Mouse (Mus musculus): Measurements from ENCODE around the gene Trim61. TPM values are rescaled to one million over a fixed set of nuclear protein-coding genes. Genes with fewer than 3 reads are reported as not detected.
"Not testable (repeated sequence)": the region's sequence is repeated elsewhere in the genome, so short reads cannot be mapped to it uniquely, and the experiment has no call there.

Trim61 gene
- polyA plus RNA-seq, 1 experiment from 2014 or later: 0.15 TPM

GRCm38 (mm10) chr8:65028959-65029686 is 10.8 kb upstream of the Trim61 start:
- H3K9me3 ChIP-seq (ENCODE audit: control insufficient read depth, low read length): no peaks in the 10 kb centered on the region
- no peaks in the 10 kb centered on the region for H3K36me3 ChIP-seq (ENCODE audit: control insufficient read depth, insufficient read depth, low read length)
- ATAC-seq (replicated peaks; ENCODE audit: low FRiP score) (no peak), DNase-seq (ENCODE audit: low spot score) (no peak)
- H3K4me3 ChIP-seq (ENCODE audit: low read depth, low read length): no peak overlapping the region
- WGBS: 85% methylated on average over 12 of the region's 12 CpGs
- H3K9ac ChIP-seq (ENCODE audit: low read depth, low read length): no peak overlapping the region
- H3K27me3 ChIP-seq (replicated peaks; ENCODE audit: control insufficient read depth, insufficient read depth, low read length): no peaks in the 10 kb centered on the region
- no peak overlapping the region for H3K27ac ChIP-seq (ENCODE audit: low read depth, low read length)
- H3K4me1 ChIP-seq (replicated peaks; ENCODE audit: control insufficient read depth, insufficient read depth, low read length): no peaks in the 10 kb centered on the region
- H3K4me2 ChIP-seq: no peak overlapping the region

DNA sequence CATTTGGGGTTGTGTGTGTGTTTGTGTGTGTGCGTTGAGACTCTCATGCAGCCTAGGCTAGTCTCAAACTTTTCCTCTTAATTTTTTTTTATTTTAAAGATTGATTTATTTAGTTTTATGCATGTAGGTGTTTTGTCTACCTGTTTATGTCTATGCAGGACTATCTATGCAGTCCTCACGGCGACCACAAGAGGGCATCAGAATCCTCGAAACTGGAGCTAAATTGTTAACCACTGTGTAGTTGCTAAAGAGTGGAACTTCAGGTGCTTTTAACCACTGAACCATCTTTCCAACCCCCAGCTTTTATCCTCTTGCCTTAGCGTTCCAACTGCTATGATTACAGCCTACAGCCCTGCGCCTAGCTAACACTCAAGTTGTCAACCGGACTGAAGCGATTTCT is 4.2 kb upstream of the Trim61 start:
- Histone ChIP-seq H3K4me3 (ENCODE audit: low read depth, low read length) (no peak overlapping the region), H3K9me3 (ENCODE audit: control insufficient read depth, low read length) (no peaks in the 10 kb centered on the region), H3K36me3 (ENCODE audit: control insufficient read depth, insufficient read depth, low read length) (no peaks in the 10 kb centered on the region), H3K4me1 (replicated peaks; ENCODE audit: control insufficient read depth, insufficient read depth, low read length) (no peaks in the 10 kb centered on the region), H3K9ac (ENCODE audit: low read depth, low read length) (no peak overlapping the region), H3K27ac (ENCODE audit: low read depth, low read length) (no peak overlapping the region), H3K4me2 (no peak overlapping the region), H3K27me3 (replicated peaks; ENCODE audit: control insufficient read depth, insufficient read depth, low read length) (no peaks in the 10 kb centered on the region)
- ATAC-seq (replicated peaks; ENCODE audit: low FRiP score) (no peak; the same call in 1 of the 2 replicates), DNase-seq (ENCODE audit: low spot score) (no peak)
- WGBS: 48% methylated on average over 8 of the region's 8 CpGs

GRCm38 (mm10) chr8:65007616-65008015 is 10.7 kb downstream of the Trim61 start:
- WGBS: 75% methylated on average over 6 of the region's 6 CpGs

GRCm38 (mm10) chr8:64998806-64999365 is 19.4 kb downstream of the Trim61 start:
- no peaks in the 10 kb centered on the region for H3K9me3 ChIP-seq (ENCODE audit: control insufficient read depth, low read length)
- H3K4me2 ChIP-seq: no peak overlapping the region
- no peak for ATAC-seq (replicated peaks; ENCODE audit: low FRiP score)
- H3K27ac ChIP-seq (ENCODE audit: low read depth, low read length): no peak overlapping the region
- WGBS: 83% methylated on average over 4 of the region's 4 CpGs
- no peaks in the 10 kb centered on the region for H3K36me3 ChIP-seq (ENCODE audit: control insufficient read depth, insufficient read depth, low read length)
- DNase-seq (ENCODE audit: low spot score): no peak
- no peaks in the 10 kb centered on the region for H3K27me3 ChIP-seq (replicated peaks; ENCODE audit: control insufficient read depth, insufficient read depth, low read length)
- no peak overlapping the region for H3K9ac ChIP-seq (ENCODE audit: low read depth, low read length)
- no peak overlapping the region for H3K4me3 ChIP-seq (ENCODE audit: low read depth, low read length)
- no peaks in the 10 kb centered on the region for H3K4me1 ChIP-seq (replicated peaks; ENCODE audit: control insufficient read depth, insufficient read depth, low read length)

More at GRCm38 (mm10) chr8:65007616-65008015, 10.7 kb downstream of the Trim61 start:
- H3K27ac ChIP-seq (ENCODE audit: low read depth, low read length); H3K4me1 ChIP-seq (replicated peaks; ENCODE audit: control insufficient read depth, insufficient read depth, low read length); DNase-seq (ENCODE audit: low spot score); H3K9ac ChIP-seq (ENCODE audit: low read depth, low read length); H3K27me3 ChIP-seq (replicated peaks; ENCODE audit: control insufficient read depth, insufficient read depth, low read length); H3K4me2 ChIP-seq; H3K36me3 ChIP-seq (ENCODE audit: control insufficient read depth, insufficient read depth, low read length); ATAC-seq (replicated peaks; ENCODE audit: low FRiP score); H3K9me3 ChIP-seq (ENCODE audit: control insufficient read depth, low read length); H3K4me3 ChIP-seq (ENCODE audit: low read depth, low read length): not testable (repeated sequence)

DNA sequence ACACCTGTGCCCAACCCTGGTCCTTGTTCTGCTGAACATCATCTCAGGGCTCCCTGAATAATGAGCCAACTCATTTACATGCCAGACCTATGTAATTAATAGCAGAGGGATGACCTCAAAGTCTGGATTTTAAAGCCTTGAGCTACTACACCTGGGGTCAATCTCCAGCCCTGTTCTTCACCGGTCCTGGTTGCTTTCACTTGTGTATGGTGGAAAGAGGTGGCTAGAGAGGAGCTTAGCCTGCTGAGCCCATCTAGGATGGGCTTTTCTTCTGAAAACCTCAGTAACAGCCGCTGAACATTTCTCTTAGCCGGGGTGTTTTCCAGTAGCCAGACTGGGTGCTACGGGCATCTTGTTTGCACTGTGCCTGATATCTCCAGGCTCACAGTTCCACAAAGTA is 30.6 kb downstream of the Trim61 start, which contains the start of gene Trim75:
Gene Trim75, minus strand, starts transcription at position 101 of the 400 bp plus-strand sequence.
- Histone ChIP-seq H3K36me3 (ENCODE audit: control insufficient read depth, insufficient read depth, low read length) (no peaks in the 10 kb centered on the region), H3K4me1 (replicated peaks; ENCODE audit: control insufficient read depth, insufficient read depth, low read length) (no peaks in the 10 kb centered on the region), H3K4me2 (no peak within 1 kb of the TSS), H3K4me3 (ENCODE audit: low read depth, low read length) (no peak within 1 kb of the TSS), H3K27me3 (replicated peaks; ENCODE audit: control insufficient read depth, insufficient read depth, low read length) (no peaks in the 10 kb centered on the region), H3K27ac (ENCODE audit: low read depth, low read length) (no peak within 1 kb of the TSS), H3K9ac (ENCODE audit: low read depth, low read length) (no peak within 1 kb of the TSS), H3K9me3 (ENCODE audit: control insufficient read depth, low read length) (no peaks in the 10 kb centered on the region)
- 76% methylated on average over 4 of the region's 4 CpGs for WGBS
- no peak for ATAC-seq (replicated peaks; ENCODE audit: low FRiP score)
- DNase-seq (ENCODE audit: low spot score): no peak

DNA sequence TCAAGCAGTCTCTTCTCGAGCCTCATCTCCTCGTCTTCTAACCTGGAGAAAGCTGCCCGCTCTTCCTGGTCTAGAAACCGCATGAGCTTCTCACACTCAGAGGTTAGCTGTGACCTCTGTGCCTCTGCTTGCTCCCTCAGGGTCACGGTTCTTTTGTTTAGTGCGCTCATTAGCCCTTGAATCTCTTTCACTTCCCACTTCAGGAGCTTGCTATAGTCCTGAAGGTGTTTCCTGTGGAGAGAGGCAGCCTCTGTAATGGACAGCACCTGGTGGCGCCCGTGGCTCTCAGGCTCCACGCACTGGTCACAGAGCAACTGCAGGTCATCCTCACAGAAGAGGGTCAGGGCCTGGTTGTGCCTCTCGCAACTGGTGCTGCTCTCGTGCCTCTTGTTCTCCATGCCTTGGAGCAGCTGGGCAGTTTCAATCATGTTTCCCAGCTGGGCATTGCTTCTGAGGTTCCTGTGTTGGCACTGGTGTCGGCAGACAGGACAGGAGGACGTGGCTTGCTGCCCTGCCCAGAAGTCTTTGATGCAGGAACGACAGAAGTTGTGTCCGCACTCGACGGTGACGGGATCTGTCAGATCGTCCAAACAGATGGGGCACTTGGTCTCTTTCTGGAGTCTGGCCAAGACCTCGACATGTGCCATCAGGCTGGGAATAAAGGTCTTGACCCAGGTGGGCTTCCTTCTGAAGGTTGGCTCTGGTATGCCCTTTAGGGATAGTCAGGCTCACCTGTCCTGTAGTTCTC is 35.0 kb downstream of the Trim61 start:
- Histone ChIP-seq H3K4me1 (replicated peaks; ENCODE audit: control insufficient read depth, insufficient read depth, low read length) (no peaks in the 10 kb centered on the region), H3K4me3 (ENCODE audit: low read depth, low read length) (no peak overlapping the region), H3K27me3 (replicated peaks; ENCODE audit: control insufficient read depth, insufficient read depth, low read length) (no peaks in the 10 kb centered on the region), H3K9ac (ENCODE audit: low read depth, low read length) (no peak overlapping the region), H3K36me3 (ENCODE audit: control insufficient read depth, insufficient read depth, low read length) (no peaks in the 10 kb centered on the region), H3K9me3 (ENCODE audit: control insufficient read depth, low read length) (no peaks in the 10 kb centered on the region), H3K4me2 (no peak overlapping the region), H3K27ac (ENCODE audit: low read depth, low read length) (no peak overlapping the region)
- no peak for DNase-seq (ENCODE audit: low spot score)
- no peak for ATAC-seq (replicated peaks; ENCODE audit: low FRiP score)
- 78% methylated on average over 20 of the region's 20 CpGs for WGBS

Other genes with a start within 250 kb of the Trim61 start
- gene Klhl2, start 168.5 kb downstream of the Trim61 start, polyA plus RNA-seq (2014; fragmentation: Nextera tagmentation; extraction: Ambion mirVana): 9.7 and 10.1 TPM in 2 replicates
- 25.0 and 28.0 TPM in 2 replicates for gene Tmem192, start 71.3 kb downstream of the Trim61 start, polyA plus RNA-seq (2014; fragmentation: Nextera tagmentation; extraction: Ambion mirVana)
- gene Trim75, start 30.7 kb downstream of the Trim61 start, polyA plus RNA-seq (2014; fragmentation: Nextera tagmentation; extraction: Ambion mirVana): not detected in 2 replicates
- not detected in 2 replicates for gene Trim60, start 61 bp upstream of the Trim61 start, polyA plus RNA-seq (2014; fragmentation: Nextera tagmentation; extraction: Ambion mirVana)
- 3.1 and 3.7 TPM in 2 replicates for gene Apela, start 18.8 kb upstream of the Trim61 start, polyA plus RNA-seq (2014; fragmentation: Nextera tagmentation; extraction: Ambion mirVana)
- not detected in 2 replicates for gene Gm10663, start 56.5 kb upstream of the Trim61 start, polyA plus RNA-seq (2014; fragmentation: Nextera tagmentation; extraction: Ambion mirVana)
- not detected in 2 replicates for gene BC030870, start 111.0 kb upstream of the Trim61 start, polyA plus RNA-seq (2014; fragmentation: Nextera tagmentation; extraction: Ambion mirVana)

Measured in liver, embryonic 11.5 days (tissue).